Mouse (Mus musculus): ENCODE data around the gene Cd8b1.

- no peak for TF ChIP-seq EP300 (IDR thresholded peaks at IDR 0.05; ENCODE audit: low read depth)
- TF ChIP-seq CTCF (IDR thresholded peaks at IDR 0.05; ENCODE audit: low read depth) = no peak
Observed at GRCm38 (mm10) chr6:71348006-71348405, 25.4 kb downstream of the Cd8b1 start.

All from liver, postnatal 0 days (tissue).